Mouse (Mus musculus): ENCODE measurements around the gene Gtf2a1. TPM values are rescaled to one million over a fixed set of nuclear protein-coding genes. Genes with fewer than 3 reads are reported as not detected.
"Not testable (repeated sequence)": the region's sequence is repeated elsewhere in the genome, so short reads cannot be mapped to it uniquely, and the experiment has no call there.

Gene Gtf2a1
- polyA plus RNA-seq, 1 experiment from 2014 or later = 59.7 TPM

DNA sequence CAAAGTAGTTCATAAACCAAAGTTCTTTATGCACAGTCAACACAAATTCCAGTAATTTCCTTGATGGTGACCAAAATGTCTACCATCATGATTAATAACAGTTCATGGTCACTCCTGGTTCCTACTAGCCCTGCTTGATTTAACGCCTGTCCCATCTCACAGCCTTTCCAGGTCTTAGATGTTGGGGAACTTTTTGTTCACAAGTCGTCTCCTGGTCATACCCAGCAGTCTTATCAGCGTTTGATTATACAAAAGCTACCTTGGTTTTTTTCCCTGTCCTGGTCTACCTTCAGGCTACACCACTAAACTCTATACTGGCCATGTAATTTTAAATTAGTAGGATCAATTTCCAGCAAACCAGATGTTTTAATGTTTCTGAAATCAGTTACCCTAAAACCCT, 3.2 kb downstream of the Gtf2a1 start:
- DNase-seq (ENCODE audit: low spot score) (no peak), ATAC-seq (ENCODE audit: insufficient read depth, low FRiP score, low TSS enrichment) (no peak)
- H3K9ac ChIP-seq (ENCODE audit: low read length) = no peak overlapping the region
- no peaks in the 10 kb centered on the region for H3K27me3 ChIP-seq (ENCODE audit: control insufficient read depth, insufficient read depth, low read length)
- H3K9me3 ChIP-seq (ENCODE audit: control insufficient read depth, low read length) = no peaks in the 10 kb centered on the region
- H3K27ac ChIP-seq (ENCODE audit: low read depth, low read length) = no peak overlapping the region
- H3K4me2 ChIP-seq (ENCODE audit: low read depth) = peak overlapping the region; percentile 47
- H3K4me3 ChIP-seq (ENCODE audit: low read depth, low read length) = peak overlapping the region; percentile 69
- 58% methylated on average over 3 of the region's 3 CpGs for WGBS
- H3K36me3 ChIP-seq (ENCODE audit: control insufficient read depth, insufficient read depth, low read length) = peaks cover 6% of the 10 kb centered on the region
- H3K4me1 ChIP-seq (ENCODE audit: control insufficient read depth, insufficient read depth, low read length) = peaks cover 15% of the 10 kb centered on the region

DNA sequence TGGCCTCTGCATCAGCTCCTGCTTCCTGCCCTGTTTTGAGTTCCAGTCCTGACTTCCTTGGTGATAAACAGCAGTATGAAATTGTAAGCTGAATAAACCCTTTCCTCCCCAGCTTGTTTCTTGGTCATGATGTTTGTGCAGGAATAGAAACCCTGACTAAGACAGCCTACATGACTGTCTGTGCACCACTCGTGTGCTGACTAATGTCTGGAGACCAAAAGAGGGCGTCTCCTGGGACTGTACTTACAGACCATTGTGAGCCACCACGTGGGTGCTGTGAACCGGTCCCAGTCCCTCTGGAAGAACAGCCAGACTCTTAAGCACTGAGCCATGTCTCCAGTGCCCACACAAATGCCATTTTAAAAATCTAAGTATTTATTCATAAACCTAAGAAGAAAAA, 4.5 kb downstream of the Gtf2a1 start:
- H3K9me3 ChIP-seq (ENCODE audit: control insufficient read depth, low read length); DNase-seq (ENCODE audit: low spot score); ATAC-seq (ENCODE audit: insufficient read depth, low FRiP score, low TSS enrichment); H3K4me3 ChIP-seq (ENCODE audit: low read depth, low read length); H3K27me3 ChIP-seq (ENCODE audit: control insufficient read depth, insufficient read depth, low read length); H3K36me3 ChIP-seq (ENCODE audit: control insufficient read depth, insufficient read depth, low read length); H3K27ac ChIP-seq (ENCODE audit: low read depth, low read length); H3K9ac ChIP-seq (ENCODE audit: low read length); H3K4me2 ChIP-seq (ENCODE audit: low read depth): not testable (repeated sequence)
- peaks cover 11% of the 10 kb centered on the region for H3K4me1 ChIP-seq (ENCODE audit: control insufficient read depth, insufficient read depth, low read length)
- WGBS = 93% methylated on average over 4 of the region's 4 CpGs

DNA sequence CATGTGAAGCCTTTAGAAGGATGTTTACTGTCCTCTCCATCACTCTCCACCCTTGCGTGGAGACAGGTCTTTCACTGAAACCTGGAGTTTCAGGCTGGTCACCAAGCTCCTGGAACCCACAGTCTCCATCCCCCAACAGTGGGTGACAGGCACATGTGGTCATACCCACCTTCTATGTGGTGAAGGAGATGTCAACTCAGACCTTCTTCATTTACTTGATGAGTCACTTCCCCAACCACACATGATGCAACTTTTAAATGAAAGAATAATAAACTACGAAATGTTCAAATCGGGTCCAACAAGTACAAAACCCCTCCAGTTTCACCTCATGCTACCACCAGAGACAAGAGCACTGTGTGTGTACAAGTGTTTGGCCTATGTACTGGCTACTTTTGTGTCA, 5.1 kb downstream of the Gtf2a1 start:
- Histone ChIP-seq H3K4me3 (ENCODE audit: low read depth, low read length) (no peak overlapping the region), H3K4me2 (ENCODE audit: low read depth) (no peak overlapping the region), H3K9ac (ENCODE audit: low read length) (no peak overlapping the region), H3K4me1 (ENCODE audit: control insufficient read depth, insufficient read depth, low read length) (peaks cover 9% of the 10 kb centered on the region), H3K9me3 (ENCODE audit: control insufficient read depth, low read length) (no peaks in the 10 kb centered on the region), H3K36me3 (ENCODE audit: control insufficient read depth, insufficient read depth, low read length) (peaks cover 6% of the 10 kb centered on the region), H3K27ac (ENCODE audit: low read depth, low read length) (no peak overlapping the region), H3K27me3 (ENCODE audit: control insufficient read depth, insufficient read depth, low read length) (no peaks in the 10 kb centered on the region)
- 95% methylated on average over 3 of the region's 3 CpGs for WGBS
- no peak for DNase-seq (ENCODE audit: low spot score)
- ATAC-seq (ENCODE audit: insufficient read depth, low FRiP score, low TSS enrichment) = no peak

GRCm38 (mm10) chr12:91583409-91583808, 6.9 kb downstream of the Gtf2a1 start:
- peaks cover 9% of the 10 kb centered on the region for H3K4me1 ChIP-seq (ENCODE audit: control insufficient read depth, insufficient read depth, low read length)
- no peak overlapping the region for H3K4me3 ChIP-seq (ENCODE audit: low read depth, low read length)
- no peaks in the 10 kb centered on the region for H3K27me3 ChIP-seq (ENCODE audit: control insufficient read depth, insufficient read depth, low read length)
- H3K9me3 ChIP-seq (ENCODE audit: control insufficient read depth, low read length) = no peaks in the 10 kb centered on the region
- peaks cover 6% of the 10 kb centered on the region for H3K36me3 ChIP-seq (ENCODE audit: control insufficient read depth, insufficient read depth, low read length)
- no peak overlapping the region for H3K9ac ChIP-seq (ENCODE audit: low read length)
- no peak overlapping the region for H3K27ac ChIP-seq (ENCODE audit: low read depth, low read length)
- 50% methylated on average over 6 of the region's 6 CpGs for WGBS
- no peak overlapping the region for H3K4me2 ChIP-seq (ENCODE audit: low read depth)
- ATAC-seq (ENCODE audit: insufficient read depth, low FRiP score, low TSS enrichment) (no peak), DNase-seq (ENCODE audit: low spot score) (no peak)

DNA sequence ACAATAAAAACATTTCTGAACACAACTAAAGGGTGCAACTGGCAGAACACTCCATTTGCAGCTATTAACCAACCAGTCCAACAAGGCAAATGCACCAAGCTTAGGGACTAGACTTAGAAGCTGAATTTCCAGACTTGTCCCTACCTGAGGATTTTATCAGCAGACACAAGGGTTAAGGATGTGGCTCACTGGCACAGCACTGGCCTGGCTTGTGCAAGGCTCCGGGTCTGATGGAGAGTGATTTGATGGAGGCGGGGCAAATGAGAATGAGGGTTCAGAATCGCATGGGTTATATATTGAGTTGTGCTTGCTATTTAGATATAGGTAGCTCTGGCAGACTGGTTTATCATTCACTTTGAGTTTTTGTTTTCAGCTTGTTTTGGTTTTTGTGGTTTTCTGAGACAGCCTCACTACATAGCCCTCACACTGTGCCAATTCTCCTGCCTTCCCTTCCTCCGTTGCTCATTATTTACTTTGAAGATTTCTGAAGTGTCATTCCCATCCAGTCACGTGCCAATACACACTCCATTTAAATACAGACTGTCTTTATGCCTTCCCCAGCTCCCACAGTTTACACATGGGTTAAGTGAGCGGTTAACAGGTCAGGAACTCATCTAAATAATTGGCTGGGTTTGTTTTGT, 7.8 kb downstream of the Gtf2a1 start:
- H3K4me3 ChIP-seq (ENCODE audit: low read depth, low read length) = no peak overlapping the region
- H3K4me1 ChIP-seq (ENCODE audit: control insufficient read depth, insufficient read depth, low read length) = peaks cover 9% of the 10 kb centered on the region
- H3K36me3 ChIP-seq (ENCODE audit: control insufficient read depth, insufficient read depth, low read length) = peaks cover 6% of the 10 kb centered on the region
- no peaks in the 10 kb centered on the region for H3K27me3 ChIP-seq (ENCODE audit: control insufficient read depth, insufficient read depth, low read length)
- no peak overlapping the region for H3K27ac ChIP-seq (ENCODE audit: low read depth, low read length)
- no peak overlapping the region for H3K9ac ChIP-seq (ENCODE audit: low read length)
- 55% methylated on average over 6 of the region's 6 CpGs for WGBS
- ATAC-seq (ENCODE audit: insufficient read depth, low FRiP score, low TSS enrichment) (no peak), DNase-seq (ENCODE audit: low spot score) (no peak)
- H3K4me2 ChIP-seq (ENCODE audit: low read depth) = no peak overlapping the region
- H3K9me3 ChIP-seq (ENCODE audit: control insufficient read depth, low read length) = no peaks in the 10 kb centered on the region

DNA sequence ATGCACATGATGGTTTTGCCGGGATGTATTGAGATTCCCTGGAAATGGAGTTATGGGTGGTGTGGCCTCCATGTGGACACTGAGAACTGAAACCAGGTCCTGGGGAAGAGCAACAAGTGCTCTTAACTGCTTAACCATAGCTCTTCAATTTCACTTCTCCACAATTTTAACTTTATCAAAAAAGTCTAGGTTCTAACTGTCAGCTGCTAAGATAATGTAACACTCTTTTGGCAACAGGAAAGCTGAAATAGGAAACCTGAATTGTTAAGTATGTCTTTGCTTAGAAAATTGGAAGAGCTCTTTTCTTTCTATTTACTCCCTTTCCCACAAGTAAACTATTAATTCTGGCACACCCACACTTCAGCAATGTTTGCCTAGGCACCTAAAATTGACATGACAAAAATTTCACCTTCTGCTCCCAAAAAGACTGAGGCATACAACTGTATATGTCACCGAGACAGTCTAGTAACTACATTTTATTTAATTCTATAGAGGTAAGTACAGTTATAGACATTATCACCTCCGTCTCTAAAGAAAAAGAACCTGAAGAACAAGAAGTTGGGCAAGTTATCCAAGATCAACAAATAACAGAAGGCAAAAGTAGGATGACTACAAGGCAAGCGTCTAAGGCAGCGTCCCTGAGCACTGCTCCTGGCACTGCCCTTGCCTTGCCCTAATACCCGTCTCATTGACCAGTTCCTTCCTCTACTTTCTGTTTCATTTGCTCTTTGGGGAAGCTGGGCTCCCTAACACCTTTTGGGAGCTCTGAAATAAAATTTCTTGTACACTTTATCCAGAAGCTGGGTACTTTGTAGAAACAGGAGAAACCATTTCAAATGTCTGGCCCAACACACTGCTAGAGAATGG, 8.8 kb downstream of the Gtf2a1 start:
- Histone ChIP-seq H3K4me2 (ENCODE audit: low read depth) (no peak overlapping the region), H3K4me3 (ENCODE audit: low read depth, low read length) (no peak overlapping the region), H3K27ac (ENCODE audit: low read depth, low read length) (no peak overlapping the region), H3K27me3 (ENCODE audit: control insufficient read depth, insufficient read depth, low read length) (no peaks in the 10 kb centered on the region), H3K9ac (ENCODE audit: low read length) (no peak overlapping the region), H3K4me1 (ENCODE audit: control insufficient read depth, insufficient read depth, low read length) (peaks cover 4% of the 10 kb centered on the region; the same call in 1 of the 2 replicates), H3K36me3 (ENCODE audit: control insufficient read depth, insufficient read depth, low read length) (peaks cover 6% of the 10 kb centered on the region), H3K9me3 (ENCODE audit: control insufficient read depth, low read length) (no peaks in the 10 kb centered on the region)
- ATAC-seq (ENCODE audit: insufficient read depth, low FRiP score, low TSS enrichment) (no peak), DNase-seq (ENCODE audit: low spot score) (no peak)
- whole genome bisulfite sequencing = 97% methylated on average over 6 of the region's 6 CpGs

DNA sequence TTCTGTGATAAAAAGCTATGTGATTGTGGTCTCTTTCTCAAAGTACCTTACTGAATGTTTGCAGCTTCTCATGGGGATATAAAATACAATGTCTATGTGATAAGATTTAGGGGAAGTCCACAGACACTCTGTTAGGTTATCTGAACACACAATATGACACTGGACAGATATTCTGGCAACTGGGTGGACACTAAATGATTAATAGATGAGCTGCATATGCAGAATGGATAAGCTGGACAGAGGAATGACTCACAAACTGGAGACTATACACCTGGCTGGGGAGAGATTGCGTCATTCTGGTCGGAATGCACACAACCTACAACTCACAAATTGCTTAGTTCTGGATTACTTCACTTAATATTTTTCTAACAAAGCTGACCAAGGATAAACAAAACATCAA, 10.6 kb downstream of the Gtf2a1 start:
- Histone ChIP-seq H3K27me3 (ENCODE audit: control insufficient read depth, insufficient read depth, low read length) (no peaks in the 10 kb centered on the region), H3K4me2 (ENCODE audit: low read depth) (no peak overlapping the region), H3K4me3 (ENCODE audit: low read depth, low read length) (no peak overlapping the region), H3K9ac (ENCODE audit: low read length) (no peak overlapping the region), H3K9me3 (ENCODE audit: control insufficient read depth, low read length) (no peaks in the 10 kb centered on the region), H3K4me1 (ENCODE audit: control insufficient read depth, insufficient read depth, low read length) (peaks cover 4% of the 10 kb centered on the region; the same call in 1 of the 2 replicates), H3K27ac (ENCODE audit: low read depth, low read length) (no peak overlapping the region), H3K36me3 (ENCODE audit: control insufficient read depth, insufficient read depth, low read length) (peaks cover 6% of the 10 kb centered on the region)
- ATAC-seq (ENCODE audit: insufficient read depth, low FRiP score, low TSS enrichment) (no peak), DNase-seq (ENCODE audit: low spot score) (no peak)
- 98% methylated on average over 2 of the region's 2 CpGs for WGBS

- 88% methylated on average over 2 of the region's 2 CpGs for WGBS
- no peak for ATAC-seq (ENCODE audit: insufficient read depth, low FRiP score, low TSS enrichment)
- H3K36me3 ChIP-seq (ENCODE audit: control insufficient read depth, insufficient read depth, low read length) = peaks cover 9% of the 10 kb centered on the region
Observed at GRCm38 (mm10) chr12:91571708-91572107, 18.6 kb downstream of the Gtf2a1 start.

DNA sequence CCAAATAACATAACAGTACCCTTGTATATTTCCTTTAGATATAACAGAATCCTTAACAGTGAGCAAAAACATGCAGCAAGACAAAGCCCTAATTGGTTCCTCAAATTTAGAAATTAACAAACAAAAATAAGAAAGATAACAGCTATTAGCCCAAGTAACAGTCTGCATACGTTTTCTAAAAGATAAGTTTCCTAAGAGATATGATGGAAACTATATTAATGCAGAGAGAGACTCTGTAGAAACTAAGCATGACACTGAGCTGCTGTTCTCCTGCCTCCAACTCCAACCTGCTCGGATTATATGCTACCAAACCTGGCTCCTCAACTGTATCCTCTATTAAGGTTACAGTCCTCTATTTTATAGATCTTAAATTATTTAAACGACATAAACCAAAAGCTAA, 21.0 kb downstream of the Gtf2a1 start:
- H3K9me3 ChIP-seq (ENCODE audit: control insufficient read depth, low read length) = no peaks in the 10 kb centered on the region
- 88% methylated on average over 3 of the region's 3 CpGs for WGBS
- no peak overlapping the region for H3K4me2 ChIP-seq (ENCODE audit: low read depth)
- H3K27ac ChIP-seq (ENCODE audit: low read depth, low read length) = no peak overlapping the region
- no peaks in the 10 kb centered on the region for H3K4me1 ChIP-seq (ENCODE audit: control insufficient read depth, insufficient read depth, low read length)
- H3K36me3 ChIP-seq (ENCODE audit: control insufficient read depth, insufficient read depth, low read length) = peaks cover 5% of the 10 kb centered on the region; the same call in 1 of the 2 replicates
- no peak for DNase-seq (ENCODE audit: low spot score)
- no peak overlapping the region for H3K9ac ChIP-seq (ENCODE audit: low read length)
- H3K27me3 ChIP-seq (ENCODE audit: control insufficient read depth, insufficient read depth, low read length) = no peaks in the 10 kb centered on the region
- ATAC-seq (ENCODE audit: insufficient read depth, low FRiP score, low TSS enrichment) = no peak
- H3K4me3 ChIP-seq (ENCODE audit: low read depth, low read length) = no peak overlapping the region

More at GRCm38 (mm10) chr12:91571708-91572107, 18.6 kb downstream of the Gtf2a1 start:
- no peak overlapping the region for H3K4me2 ChIP-seq (ENCODE audit: low read depth)
- no peak overlapping the region for H3K4me3 ChIP-seq (ENCODE audit: low read depth, low read length)
- no peak overlapping the region for H3K27ac ChIP-seq (ENCODE audit: low read depth, low read length)
- no peaks in the 10 kb centered on the region for H3K27me3 ChIP-seq (ENCODE audit: control insufficient read depth, insufficient read depth, low read length)
- DNase-seq (ENCODE audit: low spot score) = no peak
- H3K9me3 ChIP-seq (ENCODE audit: control insufficient read depth, low read length) = no peaks in the 10 kb centered on the region
- no peaks in the 10 kb centered on the region for H3K4me1 ChIP-seq (ENCODE audit: control insufficient read depth, insufficient read depth, low read length)
- H3K9ac ChIP-seq (ENCODE audit: low read length) = no peak overlapping the region
